Mouse (Mus musculus) heart, postnatal 14 days (tissue): Measurements from ENCODE around the gene Cds1. TPM values are rescaled to one million over a fixed set of nuclear protein-coding genes. Genes with fewer than 3 reads are reported as not detected.
A peak's percentile ranks its signal among the peaks of the same experiment; 100 is the strongest.
"Not testable (repeated sequence)": the region's sequence is repeated elsewhere in the genome, so short reads cannot be mapped to it uniquely, and the experiment has no call there.

ENCODE experiments used
- DNase-seq, 2 experiments: peaks; one replicate each; pipeline ENCODE4 v3.0.0; 2021 to 2022
- intact Hi-C: fragments of 180-260 bp; cut with DNase I; formaldehyde crosslinking; loops from one replicate; pipeline ENCODE4 v1.15.1; 2025
- total RNA-seq, 2 experiments: library from RNA; stranded (reverse); gene quantifications; 2 replicates each; pipeline ENCODE4 v1.2.3; 2021

Gene Cds1
- total RNA-seq, 2 experiments from 2014 or later, result 5.9 to 8.3 TPM

- intact Hi-C loops, result no loop called here
- no peak for DNase-seq
Observed at GRCm38 (mm10) chr5:101825111-101825911, 60.4 kb downstream of the Cds1 start.

DNA sequence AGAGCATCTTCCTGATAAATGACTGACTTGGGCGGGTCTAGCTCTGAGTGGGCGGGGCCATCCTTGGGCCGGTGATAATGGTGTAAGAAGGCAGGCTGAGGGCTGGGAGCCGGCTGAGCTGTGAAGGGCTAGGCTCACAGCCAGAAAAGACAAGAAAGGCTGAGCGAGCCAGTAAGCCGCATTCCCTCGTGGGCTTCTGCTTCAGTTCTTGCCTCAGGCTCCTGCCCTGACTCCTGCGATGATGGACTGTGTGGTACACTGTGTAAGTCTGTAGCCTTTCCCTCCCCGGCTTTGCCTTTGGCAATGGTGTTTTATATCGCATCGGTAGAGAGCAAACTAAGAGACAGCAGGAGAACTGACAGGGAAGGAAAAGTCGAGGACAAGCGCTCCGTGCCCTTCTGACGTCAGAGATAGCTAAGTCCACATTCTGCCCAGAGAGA, 61.6 kb downstream of the Cds1 start:
- intact Hi-C loops, result no loop called here
- peak; percentile 53 to 62 for DNase-seq

DNA sequence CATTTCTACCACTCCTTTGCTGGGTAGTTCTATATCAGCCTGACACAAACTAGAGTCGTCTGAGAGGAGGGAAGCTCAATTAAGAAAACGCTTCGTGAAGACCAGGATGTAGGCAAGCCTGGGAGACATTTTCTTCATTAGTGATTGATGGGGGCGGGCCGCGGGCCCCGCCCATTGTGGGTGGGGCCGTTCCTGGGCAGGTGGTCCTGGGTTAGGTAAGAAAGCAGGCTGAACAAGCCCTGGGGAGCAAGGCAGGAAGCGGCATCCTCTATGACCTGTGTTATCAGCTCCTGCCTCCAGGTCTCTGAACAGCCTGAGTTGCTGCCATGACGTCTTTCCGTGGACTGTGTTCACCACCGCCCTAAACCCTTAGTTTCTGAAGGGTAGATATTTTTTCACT, 62.5 kb downstream of the Cds1 start:
- intact Hi-C loops, result no loop called here
- no peak for DNase-seq

- intact Hi-C loops, result no loop called here
- no peak for DNase-seq
Observed at GRCm38 (mm10) chr5:101828932-101829331, 64.0 kb downstream of the Cds1 start.

GRCm38 (mm10) chr5:101830180-101830579, 65.2 kb downstream of the Cds1 start:
- intact Hi-C loops, result no loop called here

GRCm38 (mm10) chr5:101832042-101832441, 67.1 kb downstream of the Cds1 start:
- intact Hi-C loops, result no loop called here
- no peak for DNase-seq

More at GRCm38 (mm10) chr5:101830180-101830579, 65.2 kb downstream of the Cds1 start:
- DNase-seq, result no peak

DNA sequence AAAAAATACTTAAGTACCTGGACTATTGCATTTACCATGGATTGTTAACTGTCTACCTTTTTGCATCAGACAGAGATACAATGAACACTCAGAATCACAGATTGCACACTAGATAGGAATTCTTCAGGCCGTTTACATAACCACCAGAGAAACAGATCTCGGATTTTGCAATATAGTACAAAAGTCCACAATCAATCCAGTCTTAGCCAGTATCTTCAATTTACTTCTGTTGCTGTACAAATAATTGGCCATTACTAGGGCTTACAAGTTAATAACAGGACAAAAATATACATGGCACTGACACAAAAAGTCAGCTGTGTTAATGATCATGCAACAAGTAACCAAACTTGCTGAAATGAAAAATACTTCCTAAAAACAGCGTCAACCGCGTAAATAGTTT, 68.1 kb downstream of the Cds1 start:
- intact Hi-C loops, result no loop called here
- DNase-seq, result no peak

DNA sequence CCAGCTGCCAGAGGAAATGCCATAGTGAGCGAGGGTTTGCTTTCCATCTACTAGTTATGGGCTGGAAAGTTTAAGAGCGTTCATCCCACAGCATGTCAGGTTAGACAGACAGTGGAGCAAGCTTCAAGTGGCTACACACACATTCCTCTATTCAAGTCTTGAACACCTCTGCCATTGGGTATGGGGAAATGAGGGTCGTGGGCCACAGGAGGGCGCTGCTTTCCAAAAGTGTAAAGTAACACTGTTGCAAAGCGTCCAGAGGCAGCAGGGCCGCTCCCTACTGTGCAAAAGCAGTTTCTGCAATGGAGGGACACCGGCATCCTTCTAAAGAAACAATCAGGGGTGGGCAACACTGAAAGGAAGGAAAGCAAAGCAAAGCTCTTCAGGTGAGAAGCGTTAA, 68.9 kb downstream of the Cds1 start:
- DNase-seq, result no peak
- intact Hi-C loops, result no loop called here

DNA sequence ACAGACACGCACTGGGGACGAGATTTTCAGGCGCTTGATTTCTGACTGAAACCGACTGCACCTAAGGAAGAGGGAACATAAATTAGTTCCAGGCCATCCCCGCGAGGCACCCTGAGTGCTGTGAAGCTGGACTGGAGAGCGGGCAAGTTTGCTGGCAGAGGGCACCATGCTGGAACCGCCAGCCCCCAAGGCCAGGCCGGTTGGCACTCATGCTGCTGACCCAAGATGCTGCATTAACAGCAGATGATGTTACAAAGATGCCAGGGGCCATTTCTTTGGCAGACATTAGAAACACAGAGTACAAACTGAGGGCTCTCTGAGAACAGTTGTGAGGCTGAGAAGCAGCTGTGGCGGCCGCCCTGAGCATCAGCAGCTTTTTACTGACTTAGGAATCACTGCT, 71.3 kb downstream of the Cds1 start:
- intact Hi-C loops, result no loop called here
- no peak for DNase-seq

- intact Hi-C loops, DNase-seq: not testable (repeated sequence)
Observed at GRCm38 (mm10) chr5:101837605-101838004, 72.7 kb downstream of the Cds1 start.

DNA sequence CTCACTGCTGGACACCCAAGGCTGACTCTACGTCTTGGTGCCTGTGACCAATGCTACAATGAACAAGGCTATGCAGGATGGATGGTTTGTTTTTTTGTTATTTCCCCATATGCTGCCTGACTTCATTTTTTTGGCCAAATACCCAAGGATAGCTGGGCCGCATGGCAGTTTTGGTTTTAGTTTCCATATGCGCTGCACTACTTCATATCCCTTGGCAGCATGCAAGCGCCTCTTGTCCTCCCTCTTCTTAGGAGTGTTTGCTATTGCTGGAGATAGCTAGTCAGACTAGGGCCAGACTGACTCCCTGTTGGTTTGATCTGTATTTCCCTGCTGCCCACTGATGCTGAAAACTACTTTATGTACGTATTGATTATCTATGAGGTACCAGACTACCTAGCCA, 75.5 kb downstream of the Cds1 start:
- DNase-seq, result no peak
- intact Hi-C loops, result no loop called here

DNA sequence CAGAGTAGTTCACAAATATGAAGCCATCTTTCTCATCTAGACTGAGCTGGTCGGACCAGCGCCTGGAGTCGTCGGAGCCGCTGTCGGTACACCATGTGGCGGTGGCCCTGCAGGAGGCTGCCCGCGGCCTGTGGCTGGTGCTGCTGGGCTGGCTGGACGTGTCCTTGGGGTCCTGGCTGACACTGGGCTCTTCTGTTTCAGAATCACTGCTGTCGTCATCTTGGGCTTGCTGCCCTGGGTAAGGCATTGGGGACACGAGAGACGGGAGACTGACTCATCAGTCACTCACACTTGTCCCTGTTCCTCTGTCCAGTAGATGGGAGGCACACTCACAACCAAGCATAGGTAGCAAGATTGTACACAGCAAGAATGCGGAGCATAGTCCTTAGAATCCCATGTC, 80.1 kb downstream of the Cds1 start:
- DNase-seq, result no peak
- intact Hi-C loops, result no loop called here

- intact Hi-C loops, result no loop called here
- DNase-seq, result no peak
Observed at GRCm38 (mm10) chr5:101845930-101846329, 81.0 kb downstream of the Cds1 start.

DNA sequence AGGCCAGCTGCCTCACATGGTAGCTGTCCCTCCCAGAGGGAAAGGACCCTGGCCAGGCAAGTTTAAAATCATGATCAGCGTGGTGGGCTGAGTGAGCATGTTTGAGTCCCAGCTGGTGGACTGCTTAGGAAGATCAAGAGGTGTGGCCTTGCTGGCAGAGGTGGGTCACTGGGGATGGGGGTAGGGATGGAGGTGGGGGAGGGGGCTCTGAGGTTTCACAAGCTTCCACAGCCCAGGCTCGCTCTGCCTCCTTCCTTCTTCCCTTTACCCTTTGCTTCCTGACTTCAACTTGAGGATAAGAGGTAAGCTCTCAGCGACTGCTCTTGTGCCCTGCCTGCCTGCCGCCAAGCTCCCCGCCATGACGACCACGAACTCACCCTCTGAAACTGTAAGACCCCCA, 82.4 kb downstream of the Cds1 start:
- DNase-seq, result no peak

GRCm38 (mm10) chr5:101847762-101848161, 82.8 kb downstream of the Cds1 start:
- intact Hi-C loops, result no loop called here
- no peak for DNase-seq

More for the DNA sequence above, 82.4 kb downstream of the Cds1 start:
- intact Hi-C loops, result no loop called here

DNA sequence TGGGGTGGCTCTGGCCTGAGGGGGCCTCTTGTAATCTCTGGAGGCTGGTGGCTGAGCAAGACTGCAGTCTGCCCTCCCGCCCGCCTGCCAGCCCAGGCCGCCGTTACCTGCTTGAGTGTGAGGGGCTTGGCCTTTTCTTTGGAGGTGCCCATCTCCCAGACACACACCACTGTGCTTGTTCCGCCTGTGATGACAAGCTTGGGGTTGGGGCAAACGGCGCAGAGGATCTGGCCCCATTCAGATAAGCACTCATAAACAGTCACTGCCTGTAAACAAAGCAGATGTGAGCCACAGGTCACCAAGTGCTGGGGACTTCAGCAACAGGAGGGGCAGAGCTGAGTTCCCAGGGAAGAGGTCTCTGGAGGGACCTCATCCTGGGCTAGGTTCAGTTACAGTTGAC, 86.2 kb downstream of the Cds1 start:
- no peak for DNase-seq
- intact Hi-C loops, result no loop called here

- DNase-seq, result no peak
- intact Hi-C loops, result no loop called here
Observed at GRCm38 (mm10) chr5:101852116-101852680, 87.3 kb downstream of the Cds1 start.

GRCm38 (mm10) chr5:101854100-101854499, 89.2 kb downstream of the Cds1 start:
- DNase-seq, result no peak
- intact Hi-C loops, result no loop called here

- intact Hi-C loops, result no loop called here
- DNase-seq, result no peak
Observed at GRCm38 (mm10) chr5:101854667-101855066, 89.7 kb downstream of the Cds1 start.

DNA sequence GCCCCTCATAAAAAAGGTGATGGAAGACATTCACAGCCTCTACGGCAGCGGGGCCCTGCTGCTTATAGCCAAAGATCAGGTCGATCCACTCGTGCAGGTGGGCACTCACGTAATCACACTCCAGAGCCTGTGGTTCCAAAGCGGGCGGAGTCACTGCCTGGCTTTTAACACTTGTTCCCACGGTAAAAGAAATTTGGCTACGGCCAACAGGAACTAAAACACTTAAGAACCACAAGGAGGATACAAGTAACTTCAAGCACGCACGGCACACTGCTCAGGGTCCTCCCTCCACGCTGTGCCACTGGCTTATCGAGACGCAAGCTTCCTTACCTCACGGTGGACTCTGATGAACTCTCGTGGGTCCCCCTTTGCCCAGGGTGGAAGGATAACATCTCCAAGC, 90.5 kb downstream of the Cds1 start:
- DNase-seq, result no peak
- intact Hi-C loops, result no loop called here

DNA sequence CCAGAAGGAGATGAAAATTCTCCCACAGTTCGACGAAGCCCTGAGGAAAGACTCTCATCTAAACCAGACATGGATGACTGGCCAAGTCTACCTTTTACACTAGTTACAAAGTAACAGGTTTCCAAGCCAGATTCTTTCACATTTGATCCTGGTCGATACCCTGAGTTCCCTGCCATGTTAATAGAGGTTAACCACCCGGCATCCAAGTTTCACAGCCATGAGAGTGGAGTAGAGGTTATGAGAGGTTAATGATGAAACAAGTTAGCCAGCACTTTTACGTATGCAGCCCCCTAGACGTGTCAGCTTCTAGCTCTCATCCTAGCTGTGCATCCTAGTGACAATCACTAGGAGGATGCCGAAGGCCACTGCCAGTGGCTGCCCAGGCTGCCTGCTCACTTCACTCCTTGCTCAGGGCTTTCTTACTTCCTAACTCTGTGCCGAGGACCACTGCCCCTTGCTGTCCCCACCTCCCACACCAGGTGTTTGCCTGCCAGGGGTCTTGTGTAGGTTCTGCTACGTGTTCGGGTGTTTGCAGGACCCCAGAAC, 94.0 kb downstream of the Cds1 start:
- DNase-seq, result no peak
- intact Hi-C loops, result no loop called here
